Mouse (Mus musculus): ENCODE data around the gene Nr2e3.

DNA sequence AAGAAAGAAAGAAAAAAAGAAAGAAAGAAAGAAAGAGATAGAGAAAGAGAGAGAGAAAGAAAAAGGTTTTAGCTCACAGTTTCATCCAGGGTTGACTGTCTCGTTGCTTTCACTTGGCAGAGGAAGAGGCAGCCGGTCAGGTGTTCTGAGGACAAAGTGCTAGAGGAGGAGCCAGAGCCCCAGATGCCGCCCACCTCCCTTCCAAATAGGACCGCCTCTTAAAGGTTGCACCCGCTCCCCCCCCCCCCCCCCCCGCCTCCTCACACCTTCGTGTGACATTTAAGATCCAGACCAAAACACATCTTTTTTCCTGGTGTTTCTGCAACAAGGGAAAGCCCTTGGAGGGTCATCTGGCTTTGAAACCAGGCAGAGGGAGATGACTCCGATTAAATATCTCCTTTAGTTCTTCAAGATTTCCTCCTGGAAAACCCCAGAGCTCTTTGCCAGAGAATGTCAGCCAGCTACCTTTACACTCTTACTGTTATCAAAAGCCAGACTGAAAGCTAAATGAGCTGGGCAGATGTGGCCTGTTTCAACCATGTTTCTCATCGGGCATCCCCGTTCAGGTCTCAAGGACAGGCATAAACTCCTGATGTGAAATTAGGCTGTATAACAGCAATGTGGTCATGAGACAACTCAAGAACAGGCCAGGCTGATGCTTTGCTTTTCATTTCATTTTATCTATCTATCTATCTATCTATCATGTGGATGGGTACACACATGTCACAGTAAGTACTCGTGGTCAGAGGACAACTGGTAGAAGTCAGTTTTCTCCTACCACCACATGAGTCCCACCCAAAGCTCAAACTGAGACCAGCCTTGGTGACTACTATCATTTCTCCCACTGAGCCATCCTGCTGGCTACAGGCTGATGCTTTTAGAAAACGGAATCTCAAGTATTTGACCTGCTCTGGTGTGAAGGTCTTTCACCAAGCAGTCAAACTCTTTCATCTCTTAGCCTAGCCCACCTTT, 19.3 kb downstream of the Nr2e3 start:
- TF ChIP-seq GATA1 (IDR thresholded peaks at IDR 0.05; ENCODE audit: borderline replicate concordance, low read length) = no peak
- no peak for TF ChIP-seq FLI1 (IDR thresholded peaks at IDR 0.05; ENCODE audit: low read length)

All from megakaryocyte, embryonic 14.5 days (primary cell).